Comparison of ENCODE assay signal across 8 mouse cellular contexts in the genomic region with DNA sequence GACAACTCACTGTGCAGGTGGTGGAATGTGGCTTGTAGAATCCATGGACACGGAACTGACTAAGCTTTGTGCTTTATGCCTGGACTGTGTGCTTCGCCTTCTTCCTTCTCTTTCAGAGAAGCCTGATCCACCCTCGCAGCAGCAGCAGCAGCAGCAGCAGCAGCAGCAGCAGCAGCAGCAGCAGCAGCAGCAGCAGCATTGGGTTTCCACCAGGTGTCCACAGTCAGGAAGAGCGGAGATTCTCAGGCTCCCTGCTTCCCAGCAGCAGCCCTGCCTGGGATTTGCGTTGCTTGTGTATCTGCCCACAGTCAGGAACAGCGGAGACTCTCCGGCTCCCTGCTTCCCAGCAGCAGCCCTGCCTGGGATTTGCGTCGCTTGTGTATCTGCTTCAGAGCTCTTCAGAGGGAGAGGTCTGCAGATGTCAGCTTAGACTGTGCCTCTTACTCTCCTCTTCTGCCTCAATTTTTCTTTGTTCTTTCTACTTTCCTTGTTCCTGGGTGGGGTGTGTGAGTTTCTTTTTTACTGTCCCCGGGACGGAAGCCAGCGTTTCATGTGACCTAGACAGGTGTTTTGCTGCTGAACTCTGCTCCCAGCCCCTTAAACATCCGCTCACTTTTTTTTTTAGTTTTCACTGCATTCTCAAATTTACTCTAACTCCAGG.
DNase-seq lines count a peak whose midpoint lies in the region; ATAC-seq and TF ChIP-seq lines count a peak whose summit lies in the region.

No protein-coding gene starts in this region.

- peaks cover 10% of the 10 kb centered on the region for H3K4me1 ChIP-seq in heart, embryonic 10.5 days
- peaks cover 17% of the 10 kb centered on the region for H3K4me1 ChIP-seq in forebrain, embryonic 10.5 days
- no peaks in the 10 kb centered on the region for H3K4me1 ChIP-seq in liver, embryonic 11.5 days (replicated peaks; ENCODE audit: control insufficient read depth, insufficient read depth, low read length)
- no peaks in the 10 kb centered on the region for H3K4me1 ChIP-seq in stomach, postnatal 0 days (replicated peaks; ENCODE audit: control insufficient read depth, insufficient read depth)

- peaks cover 15% of the 10 kb centered on the region; the same call in 1 of the 2 replicates for H3K27me3 ChIP-seq in heart, embryonic 10.5 days (ENCODE audit: insufficient read depth, poor library complexity, severe bottlenecking)
- peaks cover 35% of the 10 kb centered on the region for H3K27me3 ChIP-seq in forebrain, embryonic 10.5 days (ENCODE audit: poor library complexity, severe bottlenecking)
- H3K27me3 ChIP-seq in liver, embryonic 11.5 days (replicated peaks; ENCODE audit: control insufficient read depth, insufficient read depth, low read length) = no peaks in the 10 kb centered on the region; the same call in 1 of the 2 replicates
- H3K27me3 ChIP-seq in stomach, postnatal 0 days (ENCODE audit: control insufficient read depth, insufficient read depth, low read length) = no peaks in the 10 kb centered on the region

- intact Hi-C loops in heart, postnatal 25 days (cut with DNase I) = loop anchor here (5.0 kb wide), 1 partner anchor 186 kb away; no protein-coding TSS in a partner anchor

- DNase-seq in heart, embryonic 10.5 days (ENCODE audit: low spot score) = peak; percentile 76
- DNase-seq in heart, postnatal 25 days (ENCODE audit: low spot score) = no peak
- DNase-seq in CD4-positive helper T cell, adult 2 months (ENCODE audit: low read depth, low spot score) = peak; percentile 89
- DNase-seq in forebrain, embryonic 10.5 days (ENCODE audit: extremely low spot score, low spot score) = peak; percentile 17
- DNase-seq in liver, embryonic 11.5 days (ENCODE audit: low spot score) = no peak
- peak; percentile 45 for DNase-seq in stomach, postnatal 0 days (ENCODE audit: low spot score)
- DNase-seq in layer of hippocampus, adult 11-12 months (ENCODE audit: low spot score) = no peak
- no peak for DNase-seq in adipocyte (ENCODE audit: low spot score)

- 27% methylated on average over 13 of the region's 13 CpGs for WGBS in heart, embryonic 10.5 days
- WGBS in forebrain, embryonic 10.5 days = 20% methylated on average over 13 of the region's 13 CpGs
- 33% methylated on average over 13 of the region's 13 CpGs for WGBS in liver, embryonic 11.5 days
- WGBS in stomach, postnatal 0 days = 9% methylated on average over 13 of the region's 13 CpGs

- H3K4me3 ChIP-seq in heart, embryonic 10.5 days = peak overlapping the region; percentile 46
- H3K4me3 ChIP-seq in forebrain, embryonic 10.5 days = peak overlapping the region; percentile 27
- no peak overlapping the region for H3K4me3 ChIP-seq in liver, embryonic 11.5 days (ENCODE audit: low read depth, low read length)
- peak overlapping the region; percentile 15; the same call in 1 of the 2 replicates for H3K4me3 ChIP-seq in stomach, postnatal 0 days (ENCODE audit: low read depth, low read length)

- H3K36me3 ChIP-seq in heart, embryonic 10.5 days = no peaks in the 10 kb centered on the region
- no peaks in the 10 kb centered on the region for H3K36me3 ChIP-seq in forebrain, embryonic 10.5 days (replicated peaks)
- H3K36me3 ChIP-seq in liver, embryonic 11.5 days (ENCODE audit: control insufficient read depth, insufficient read depth, low read length) = no peaks in the 10 kb centered on the region
- H3K36me3 ChIP-seq in stomach, postnatal 0 days (ENCODE audit: control insufficient read depth, insufficient read depth, low read length) = no peaks in the 10 kb centered on the region

- 0 out of 2 replicates have a peak overlapping the region, but pooled peaks have one; percentile 36 for H3K27ac ChIP-seq in heart, embryonic 10.5 days
- no peak overlapping the region for H3K27ac ChIP-seq in forebrain, embryonic 10.5 days
- H3K27ac ChIP-seq in liver, embryonic 11.5 days (ENCODE audit: low read depth, low read length) = no peak overlapping the region
- no peak overlapping the region for H3K27ac ChIP-seq in stomach, postnatal 0 days (replicated peaks)

- no peak for ATAC-seq in liver, embryonic 11.5 days (replicated peaks; ENCODE audit: low FRiP score)
- peak; percentile 34 for ATAC-seq in stomach, postnatal 0 days (ENCODE audit: low FRiP score, low TSS enrichment)

- peak overlapping the region; percentile 46 for H3K4me2 ChIP-seq in liver, embryonic 11.5 days
- H3K4me2 ChIP-seq in stomach, postnatal 0 days (replicated peaks; ENCODE audit: low read depth) = peak overlapping the region; percentile 51; the same call in 1 of the 2 replicates

- TF ChIP-seq CTCF in stomach, postnatal 0 days (IDR thresholded peaks at IDR 0.05; ENCODE audit: low read depth) = peak; percentile 42; the same call in 1 of the 2 replicates

- TF ChIP-seq EP300 in stomach, postnatal 0 days (optimal IDR thresholded peaks at IDR 0.05) = no peak

- H3K9ac ChIP-seq in liver, embryonic 11.5 days (ENCODE audit: low read depth, low read length) = no peak overlapping the region
- H3K9ac ChIP-seq in stomach, postnatal 0 days (ENCODE audit: low read length) = peak overlapping the region; percentile 57

- no peaks in the 10 kb centered on the region for H3K9me3 ChIP-seq in heart, embryonic 10.5 days
- H3K9me3 ChIP-seq in forebrain, embryonic 10.5 days = no peaks in the 10 kb centered on the region
- H3K9me3 ChIP-seq in liver, embryonic 11.5 days (ENCODE audit: control insufficient read depth, low read length) = no peaks in the 10 kb centered on the region
- H3K9me3 ChIP-seq in stomach, postnatal 0 days (ENCODE audit: control insufficient read depth, low read length) = no peaks in the 10 kb centered on the region

Comparison
In these comparisons a context has a peak if more than half of its experiments do, and no peak if none do; other contexts are left out.
1. DNase-seq: peak in heart, embryonic 10.5 days (single experiment), CD4-positive helper T cell, adult 2 months (single experiment), forebrain, embryonic 10.5 days (single experiment) and stomach, postnatal 0 days (single experiment); none in heart, postnatal 25 days (single experiment), liver, embryonic 11.5 days (single experiment), layer of hippocampus, adult 11-12 months (single experiment) and adipocyte (single experiment).